Comparison of ENCODE assay signal across 9 mouse cellular contexts in the genomic region with DNA sequence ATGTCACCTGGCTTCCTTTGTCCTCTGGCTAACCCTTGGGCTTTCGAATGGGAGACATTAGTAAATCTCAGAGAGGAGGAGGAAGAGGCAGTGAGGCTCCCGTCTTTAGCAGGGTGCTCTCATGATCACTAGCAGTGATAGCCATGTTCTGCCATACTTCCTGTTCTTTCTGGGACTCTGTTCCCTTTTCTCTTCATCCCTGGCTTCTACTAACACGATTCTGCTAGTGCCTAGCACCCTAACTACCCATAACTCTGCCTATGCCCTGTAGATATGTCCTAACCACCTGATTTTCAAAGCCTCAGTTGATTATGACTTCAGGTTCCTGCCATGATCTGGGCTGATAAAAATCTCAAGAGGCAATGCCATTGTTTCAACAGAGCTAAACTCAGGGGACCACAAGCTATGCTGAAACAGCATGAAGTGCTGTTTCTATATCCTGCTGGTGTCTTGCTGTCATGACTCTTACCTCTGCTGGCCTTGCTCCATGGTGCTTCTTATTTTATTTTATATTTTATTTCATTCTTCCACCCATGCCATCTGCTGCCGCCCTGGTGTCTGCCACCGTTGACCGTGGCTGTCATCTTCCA.
"Had no signal": no experiment of that assay in that cellular context is flagged by ENCODE, and none has a peak within 500 bp of the region (broad histone marks: within the 10 kb centered on the region; RNA-seq: fewer than 3 reads in every experiment).

No protein-coding gene starts in this region.

- H3K4me3 ChIP-seq: layer of hippocampus, adult 2 months; limb, embryonic 10.5 days; liver, embryonic 15.5 days; midbrain, embryonic 12.5 days; neural tube, embryonic 15.5 days had no signal

- DNase-seq: lung, adult 2 months; lung, postnatal 4 days; thymus, postnatal 36 days had no signal

- H3K36me3 ChIP-seq: limb, embryonic 10.5 days; liver, embryonic 15.5 days; midbrain, embryonic 12.5 days; neural tube, embryonic 15.5 days had no signal

- H3K27me3 ChIP-seq: liver, embryonic 15.5 days; midbrain, embryonic 12.5 days; neural tube, embryonic 15.5 days had no signal

- H3K27ac ChIP-seq: layer of hippocampus, adult 2 months; limb, embryonic 10.5 days; liver, embryonic 15.5 days; midbrain, embryonic 12.5 days; neural tube, embryonic 15.5 days had no signal

- H3K4me1 ChIP-seq: liver, embryonic 15.5 days; neural tube, embryonic 15.5 days had no signal

- H3K9ac ChIP-seq: liver, embryonic 15.5 days; midbrain, embryonic 12.5 days; neural tube, embryonic 15.5 days had no signal

- ATAC-seq: midbrain, embryonic 16.5 days had no signal
